Mouse (Mus musculus): ENCODE measurements around the gene Stat3. TPM values are rescaled to one million over a fixed set of nuclear protein-coding genes. Genes with fewer than 3 reads are reported as not detected.

The Stat3 gene
- polyA plus RNA-seq, 1 experiment from 2014 or later = 40.5 TPM

GRCm38 (mm10) chr11:100850778-100851528, 88.4 kb downstream of the Stat3 start:
- Histone ChIP-seq H3K9ac (replicated peaks) (peak overlapping the region; percentile 90), H3K36me3 (no peaks in the 10 kb centered on the region), H3K4me1 (replicated peaks) (peaks cover 22% of the 10 kb centered on the region), H3K9me3 (no peaks in the 10 kb centered on the region), H3K27ac (peak overlapping the region; percentile 80), H3K27me3 (peaks cover 34% of the 10 kb centered on the region), H3K4me3 (replicated peaks) (peak overlapping the region; percentile 80), H3K4me2 (peak overlapping the region; percentile 85)
- WGBS = 1% methylated on average over 33 of the region's 33 CpGs
- peak; percentile 33; the same call in 1 of the 2 replicates for ATAC-seq (ENCODE audit: insufficient number of reproducible peaks, insufficient read depth, low FRiP score, low TSS enrichment, low read depth)

GRCm38 (mm10) chr11:100850038-100850777, 89.1 kb downstream of the Stat3 start, which contains the start of gene Stat5b:
Stat5b (minus strand) TSS chr11:100850724.
- peak within 1 kb of the TSS; percentile 85 for H3K4me2 ChIP-seq
- H3K36me3 ChIP-seq = no peaks in the 10 kb centered on the region
- peaks cover 22% of the 10 kb centered on the region for H3K4me1 ChIP-seq (replicated peaks)
- no peaks in the 10 kb centered on the region for H3K9me3 ChIP-seq
- peaks cover 26% of the 10 kb centered on the region for H3K27me3 ChIP-seq
- peak within 1 kb of the TSS; percentile 90 for H3K9ac ChIP-seq (replicated peaks)
- H3K4me3 ChIP-seq (replicated peaks) = peak within 1 kb of the TSS; percentile 80
- peak; percentile 48; the same call in 1 of the 2 replicates for ATAC-seq (ENCODE audit: insufficient number of reproducible peaks, insufficient read depth, low FRiP score, low TSS enrichment, low read depth)
- WGBS = under 1% methylated on average over 97 of the region's 104 CpGs
- peak within 1 kb of the TSS; percentile 80 for H3K27ac ChIP-seq

DNA sequence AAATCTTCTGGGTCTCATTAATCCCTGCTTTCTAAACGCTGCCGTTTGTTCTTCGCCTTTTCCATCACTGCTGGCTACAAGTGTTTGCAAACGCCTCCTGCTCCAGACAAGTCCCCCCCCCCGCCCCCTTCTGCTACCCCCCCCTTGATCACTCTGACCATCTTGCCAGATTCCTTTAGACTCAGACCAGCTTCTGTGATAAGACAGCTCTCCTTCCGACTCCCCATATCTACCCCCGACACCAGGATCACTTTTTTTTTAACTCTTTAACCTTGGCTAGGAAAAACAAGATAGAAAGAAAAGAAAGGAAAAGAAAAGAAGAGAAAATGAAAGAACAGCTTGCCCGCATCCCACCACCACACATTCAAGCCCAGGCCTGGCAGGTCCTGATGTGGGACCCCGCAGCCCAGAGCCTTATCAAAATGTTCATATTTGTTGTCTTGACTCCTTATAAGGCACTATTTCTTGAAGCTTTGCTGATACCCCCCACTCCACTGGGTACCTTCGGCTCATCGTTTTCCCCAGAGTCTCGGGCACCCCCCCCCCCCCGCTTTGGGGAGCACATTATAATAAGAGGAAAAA, 89.8 kb downstream of the Stat3 start:
- H3K9ac ChIP-seq (replicated peaks) = peak overlapping the region; percentile 90
- WGBS = 4% methylated on average over 13 of the region's 13 CpGs
- peak overlapping the region; percentile 80; the same call in 1 of the 2 replicates for H3K27ac ChIP-seq

GRCm38 (mm10) chr11:100848789-100849379, 90.5 kb downstream of the Stat3 start:
- Histone ChIP-seq H3K4me3 (replicated peaks) (peak overlapping the region; percentile 80), H3K27me3 (peaks cover 18% of the 10 kb centered on the region), H3K9ac (replicated peaks) (peak overlapping the region; percentile 90), H3K4me2 (peak overlapping the region; percentile 85), H3K4me1 (replicated peaks) (peaks cover 22% of the 10 kb centered on the region), H3K9me3 (no peaks in the 10 kb centered on the region), H3K27ac (no peak overlapping the region), H3K36me3 (no peaks in the 10 kb centered on the region)
- ATAC-seq (ENCODE audit: insufficient number of reproducible peaks, insufficient read depth, low FRiP score, low TSS enrichment, low read depth) = no peak
- WGBS = 83% methylated on average over 6 of the region's 6 CpGs

More for the DNA sequence above, 89.8 kb downstream of the Stat3 start:
- Histone ChIP-seq H3K4me3 (replicated peaks) (peak overlapping the region; percentile 80), H3K36me3 (no peaks in the 10 kb centered on the region), H3K4me1 (replicated peaks) (peaks cover 22% of the 10 kb centered on the region), H3K27me3 (peaks cover 24% of the 10 kb centered on the region), H3K9me3 (no peaks in the 10 kb centered on the region), H3K4me2 (peak overlapping the region; percentile 85)
- no peak for ATAC-seq (ENCODE audit: insufficient number of reproducible peaks, insufficient read depth, low FRiP score, low TSS enrichment, low read depth)

- no peak overlapping the region for H3K27ac ChIP-seq
- peaks cover 10% of the 10 kb centered on the region for H3K27me3 ChIP-seq
- no peaks in the 10 kb centered on the region for H3K9me3 ChIP-seq
- H3K4me2 ChIP-seq = 0 out of 2 replicates have a peak overlapping the region, but pooled peaks have one; percentile 85
- H3K4me1 ChIP-seq (replicated peaks) = peaks cover 22% of the 10 kb centered on the region
- WGBS = 86% methylated on average over 4 of the region's 4 CpGs
- H3K4me3 ChIP-seq (replicated peaks) = no peak overlapping the region
- ATAC-seq (ENCODE audit: insufficient number of reproducible peaks, insufficient read depth, low FRiP score, low TSS enrichment, low read depth) = no peak
- H3K36me3 ChIP-seq = no peaks in the 10 kb centered on the region
- H3K9ac ChIP-seq (replicated peaks) = no peak overlapping the region
Measured at GRCm38 (mm10) chr11:100848080-100848479, 91.3 kb downstream of the Stat3 start.

- no peaks in the 10 kb centered on the region for H3K9me3 ChIP-seq
- peaks cover 5% of the 10 kb centered on the region for H3K27me3 ChIP-seq
- no peaks in the 10 kb centered on the region for H3K36me3 ChIP-seq
- H3K9ac ChIP-seq (replicated peaks) = no peak overlapping the region
- WGBS = 92% methylated on average over 4 of the region's 4 CpGs
- H3K4me3 ChIP-seq (replicated peaks) = no peak overlapping the region
- H3K27ac ChIP-seq = no peak overlapping the region
- no peak overlapping the region for H3K4me2 ChIP-seq
- ATAC-seq (ENCODE audit: insufficient number of reproducible peaks, insufficient read depth, low FRiP score, low TSS enrichment, low read depth) = no peak
- H3K4me1 ChIP-seq (replicated peaks) = peaks cover 22% of the 10 kb centered on the region
Measured at GRCm38 (mm10) chr11:100847572-100847971, 91.8 kb downstream of the Stat3 start.

DNA sequence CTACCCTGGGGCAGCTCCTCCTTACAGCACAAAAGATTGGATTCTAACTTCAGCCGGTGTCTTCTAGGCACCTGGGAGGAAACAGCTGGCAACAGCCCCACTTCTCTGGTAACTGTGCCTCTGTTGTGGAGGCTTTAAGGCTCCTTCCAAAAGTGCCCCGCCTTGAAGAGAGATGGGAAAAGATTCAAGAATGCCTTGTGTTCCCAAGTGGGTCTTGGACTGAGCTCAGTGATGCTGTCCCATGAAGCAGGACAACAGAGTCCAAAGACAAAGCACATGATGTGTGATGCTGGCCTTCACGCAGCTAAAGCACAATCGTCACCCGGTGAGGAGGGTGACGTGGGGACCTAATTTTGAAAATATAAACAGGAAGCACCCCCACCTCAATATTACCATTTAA, 93.5 kb downstream of the Stat3 start:
- ATAC-seq (ENCODE audit: insufficient number of reproducible peaks, insufficient read depth, low FRiP score, low TSS enrichment, low read depth) = no peak
- no peaks in the 10 kb centered on the region for H3K36me3 ChIP-seq
- no peaks in the 10 kb centered on the region for H3K9me3 ChIP-seq
- 82% methylated on average over 6 of the region's 6 CpGs for WGBS
- no peak overlapping the region for H3K27ac ChIP-seq
- no peak overlapping the region for H3K4me3 ChIP-seq (replicated peaks)
- H3K27me3 ChIP-seq = no peaks in the 10 kb centered on the region; the same call in 1 of the 2 replicates
- H3K4me1 ChIP-seq (replicated peaks) = peaks cover 13% of the 10 kb centered on the region
- H3K4me2 ChIP-seq = no peak overlapping the region
- no peak overlapping the region for H3K9ac ChIP-seq (replicated peaks)

DNA sequence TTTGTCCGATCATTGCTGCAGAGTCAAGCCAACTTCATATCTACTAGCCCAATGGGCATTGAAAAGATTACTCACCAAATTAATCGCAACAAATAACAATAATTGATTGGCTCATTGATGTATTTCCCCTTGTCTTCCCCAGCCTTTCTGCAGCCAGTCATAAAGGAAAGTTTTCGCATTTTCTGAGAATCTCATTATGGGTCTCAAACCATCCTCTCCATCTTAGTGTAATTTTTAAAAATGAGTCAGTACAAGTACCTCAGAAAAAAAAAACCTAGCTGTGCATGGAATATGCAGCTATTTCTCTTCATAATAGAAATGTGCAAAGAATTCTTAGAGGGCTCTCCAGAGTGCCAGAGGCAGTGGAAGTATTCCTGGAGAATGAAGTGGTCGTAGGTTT, 95.2 kb downstream of the Stat3 start:
- Histone ChIP-seq H3K9ac (replicated peaks) (no peak overlapping the region), H3K27me3 (no peaks in the 10 kb centered on the region; the same call in 1 of the 2 replicates), H3K9me3 (no peaks in the 10 kb centered on the region), H3K27ac (no peak overlapping the region), H3K4me1 (replicated peaks) (peaks cover 8% of the 10 kb centered on the region), H3K4me2 (no peak overlapping the region), H3K36me3 (no peaks in the 10 kb centered on the region), H3K4me3 (replicated peaks) (no peak overlapping the region)
- 88% methylated on average over 4 of the region's 4 CpGs for WGBS
- ATAC-seq (ENCODE audit: insufficient number of reproducible peaks, insufficient read depth, low FRiP score, low TSS enrichment, low read depth) = no peak

DNA sequence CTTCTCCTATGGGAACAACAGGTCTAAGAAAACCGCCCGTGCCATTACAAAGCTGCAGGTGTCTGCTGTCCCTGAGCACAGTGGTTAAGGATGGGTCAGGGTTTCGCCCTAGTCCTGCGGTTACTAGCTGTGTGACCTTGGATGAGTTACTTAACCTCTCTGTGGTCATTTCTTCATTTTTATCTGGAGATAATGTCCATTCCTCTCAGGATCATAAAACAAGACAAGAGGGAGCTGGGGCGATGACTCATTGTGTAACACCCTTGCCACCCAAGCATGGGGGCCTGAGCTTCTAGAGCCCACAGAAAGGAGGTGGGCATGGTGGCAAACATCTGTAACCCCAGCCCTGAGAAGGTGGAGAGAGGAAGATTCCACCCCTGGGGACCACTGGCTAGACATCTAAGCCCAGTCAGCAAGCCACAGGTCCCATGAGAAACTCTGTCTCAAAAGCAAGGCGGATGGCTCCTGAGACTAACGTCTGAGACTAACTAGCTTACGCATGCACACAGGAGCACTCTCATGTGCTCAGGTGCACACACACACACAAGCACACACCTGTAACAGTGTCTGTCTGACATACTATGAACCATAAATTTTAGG, 96.2 kb downstream of the Stat3 start:
- H3K4me1 ChIP-seq (replicated peaks) = no peaks in the 10 kb centered on the region; the same call in 1 of the 2 replicates
- H3K4me2 ChIP-seq = no peak overlapping the region
- H3K27me3 ChIP-seq = no peaks in the 10 kb centered on the region
- no peak overlapping the region for H3K9ac ChIP-seq (replicated peaks)
- no peak overlapping the region for H3K27ac ChIP-seq
- ATAC-seq (ENCODE audit: insufficient number of reproducible peaks, insufficient read depth, low FRiP score, low TSS enrichment, low read depth) = no peak
- H3K36me3 ChIP-seq = no peaks in the 10 kb centered on the region
- WGBS = 93% methylated on average over 8 of the region's 8 CpGs
- no peak overlapping the region for H3K4me3 ChIP-seq (replicated peaks)
- H3K9me3 ChIP-seq = no peaks in the 10 kb centered on the region

DNA sequence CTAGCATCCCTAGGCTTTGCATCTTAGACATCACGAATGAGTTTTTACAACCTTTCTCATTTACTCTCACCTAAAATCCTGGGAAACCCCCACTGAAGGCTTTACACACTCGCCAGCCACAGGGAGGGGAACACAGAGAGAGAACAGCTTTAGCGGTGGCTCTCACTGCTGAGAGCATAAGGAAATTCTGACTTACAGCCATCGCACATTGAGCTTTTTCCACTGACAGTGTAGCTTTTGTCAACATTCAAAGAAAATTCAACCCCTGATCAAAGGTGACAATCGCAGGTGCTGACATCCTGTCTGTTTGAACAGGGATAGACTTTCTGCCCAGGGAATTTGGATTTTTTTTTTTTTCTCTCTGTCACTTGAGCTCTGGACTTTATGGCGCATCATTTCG, 97.3 kb downstream of the Stat3 start:
- no peaks in the 10 kb centered on the region for H3K27me3 ChIP-seq
- ATAC-seq (ENCODE audit: insufficient number of reproducible peaks, insufficient read depth, low FRiP score, low TSS enrichment, low read depth) = no peak
- H3K4me2 ChIP-seq = no peak overlapping the region
- H3K36me3 ChIP-seq = no peaks in the 10 kb centered on the region
- no peaks in the 10 kb centered on the region; the same call in 1 of the 2 replicates for H3K4me1 ChIP-seq (replicated peaks)
- no peak overlapping the region for H3K4me3 ChIP-seq (replicated peaks)
- no peaks in the 10 kb centered on the region for H3K9me3 ChIP-seq
- no peak overlapping the region for H3K27ac ChIP-seq
- 80% methylated on average over 7 of the region's 7 CpGs for WGBS
- H3K9ac ChIP-seq (replicated peaks) = no peak overlapping the region
